Mouse (Mus musculus): ENCODE measurements around the gene Gnb5. TPM values are rescaled to one million over a fixed set of nuclear protein-coding genes. Genes with fewer than 3 reads are reported as not detected.

Gene Gnb5
- total and polyA plus RNA-seq, 2 experiments from 2014 or later: 79.4 to 97.2 TPM

GRCm38 (mm10) chr9:75328047-75328446 lies 22.0 kb downstream of the Gnb5 start:
- Histone ChIP-seq H3K27ac (ENCODE audit: low read depth, low read length) (no peak overlapping the region), H3K9ac (replicated peaks; ENCODE audit: low read length, poor library complexity, severe bottlenecking) (no peak overlapping the region), H3K4me2 (ENCODE audit: low read depth, low read length, poor library complexity, severe bottlenecking) (no peak overlapping the region), H3K9me3 (ENCODE audit: low read length) (no peaks in the 10 kb centered on the region), H3K4me3 (ENCODE audit: low read depth, low read length) (no peak overlapping the region), H3K36me3 (ENCODE audit: insufficient read depth, low read length) (peaks cover 25% of the 10 kb centered on the region), H3K27me3 (ENCODE audit: insufficient read depth, low read length) (no peaks in the 10 kb centered on the region), H3K4me1 (ENCODE audit: insufficient read depth, low read length) (no peaks in the 10 kb centered on the region)
- 96% methylated on average over 3 of the region's 3 CpGs for WGBS
- no peak for ATAC-seq (ENCODE audit: low FRiP score)
- TF ChIP-seq CTCF (IDR thresholded peaks at IDR 0.05): no peak
- DNase-seq (ENCODE audit: low spot score): no peak

GRCm38 (mm10) chr9:75330821-75331220 lies 24.7 kb downstream of the Gnb5 start:
- no peak overlapping the region for H3K27ac ChIP-seq (ENCODE audit: low read depth, low read length)
- no peaks in the 10 kb centered on the region for H3K27me3 ChIP-seq (ENCODE audit: insufficient read depth, low read length)
- H3K9ac ChIP-seq (replicated peaks; ENCODE audit: low read length, poor library complexity, severe bottlenecking): no peak overlapping the region
- H3K4me1 ChIP-seq (ENCODE audit: insufficient read depth, low read length): no peaks in the 10 kb centered on the region
- H3K36me3 ChIP-seq (ENCODE audit: insufficient read depth, low read length): peaks cover 41% of the 10 kb centered on the region
- WGBS: 88% methylated on average over 8 of the region's 8 CpGs
- no peaks in the 10 kb centered on the region for H3K9me3 ChIP-seq (ENCODE audit: low read length)
- H3K4me3 ChIP-seq (ENCODE audit: low read depth, low read length): no peak overlapping the region
- no peak for ATAC-seq (ENCODE audit: low FRiP score)
- H3K4me2 ChIP-seq (ENCODE audit: low read depth, low read length, poor library complexity, severe bottlenecking): no peak overlapping the region
- no peak for TF ChIP-seq CTCF (IDR thresholded peaks at IDR 0.05)
- DNase-seq (ENCODE audit: low spot score): no peak

GRCm38 (mm10) chr9:75334440-75334839 lies 28.4 kb downstream of the Gnb5 start:
- Histone ChIP-seq H3K36me3 (ENCODE audit: insufficient read depth, low read length) (peaks cover 67% of the 10 kb centered on the region), H3K27me3 (ENCODE audit: insufficient read depth, low read length) (no peaks in the 10 kb centered on the region), H3K4me3 (ENCODE audit: low read depth, low read length) (no peak overlapping the region), H3K9ac (replicated peaks; ENCODE audit: low read length, poor library complexity, severe bottlenecking) (no peak overlapping the region), H3K27ac (ENCODE audit: low read depth, low read length) (no peak overlapping the region), H3K4me1 (ENCODE audit: insufficient read depth, low read length) (no peaks in the 10 kb centered on the region), H3K4me2 (ENCODE audit: low read depth, low read length, poor library complexity, severe bottlenecking) (no peak overlapping the region), H3K9me3 (ENCODE audit: low read length) (no peaks in the 10 kb centered on the region)
- DNase-seq (ENCODE audit: low spot score) (no peak), ATAC-seq (ENCODE audit: low FRiP score) (no peak)
- 87% methylated on average over 4 of the region's 4 CpGs for WGBS
- TF ChIP-seq CTCF (IDR thresholded peaks at IDR 0.05): no peak

- no peak overlapping the region for H3K4me3 ChIP-seq (ENCODE audit: low read depth, low read length)
- H3K9me3 ChIP-seq (ENCODE audit: low read length): no peaks in the 10 kb centered on the region
- peaks cover 70% of the 10 kb centered on the region for H3K36me3 ChIP-seq (ENCODE audit: insufficient read depth, low read length)
- DNase-seq (ENCODE audit: low spot score) (no peak), ATAC-seq (ENCODE audit: low FRiP score) (no peak)
- no peaks in the 10 kb centered on the region for H3K4me1 ChIP-seq (ENCODE audit: insufficient read depth, low read length)
- no peak for TF ChIP-seq CTCF (IDR thresholded peaks at IDR 0.05)
- no peak overlapping the region for H3K27ac ChIP-seq (ENCODE audit: low read depth, low read length)
- no peak overlapping the region for H3K9ac ChIP-seq (replicated peaks; ENCODE audit: low read length, poor library complexity, severe bottlenecking)
- WGBS: 93% methylated on average over 6 of the region's 6 CpGs
- no peak overlapping the region for H3K4me2 ChIP-seq (ENCODE audit: low read depth, low read length, poor library complexity, severe bottlenecking)
- H3K27me3 ChIP-seq (ENCODE audit: insufficient read depth, low read length): no peaks in the 10 kb centered on the region
Observed at GRCm38 (mm10) chr9:75338016-75338415, 31.9 kb downstream of the Gnb5 start.

GRCm38 (mm10) chr9:75342433-75342832 lies 36.3 kb downstream of the Gnb5 start:
- no peak overlapping the region for H3K4me2 ChIP-seq (ENCODE audit: low read depth, low read length, poor library complexity, severe bottlenecking)
- WGBS: 90% methylated on average over 4 of the region's 4 CpGs
- H3K27ac ChIP-seq (ENCODE audit: low read depth, low read length): no peak overlapping the region
- no peaks in the 10 kb centered on the region for H3K27me3 ChIP-seq (ENCODE audit: insufficient read depth, low read length)
- H3K4me3 ChIP-seq (ENCODE audit: low read depth, low read length): no peak overlapping the region
- DNase-seq (ENCODE audit: low spot score) (no peak), ATAC-seq (ENCODE audit: low FRiP score) (no peak)
- H3K9ac ChIP-seq (replicated peaks; ENCODE audit: low read length, poor library complexity, severe bottlenecking): no peak overlapping the region
- peaks cover 61% of the 10 kb centered on the region for H3K36me3 ChIP-seq (ENCODE audit: insufficient read depth, low read length)
- no peaks in the 10 kb centered on the region for H3K9me3 ChIP-seq (ENCODE audit: low read length)
- H3K4me1 ChIP-seq (ENCODE audit: insufficient read depth, low read length): no peaks in the 10 kb centered on the region
- TF ChIP-seq CTCF (IDR thresholded peaks at IDR 0.05): no peak

GRCm38 (mm10) chr9:75347458-75347857 lies 41.4 kb downstream of the Gnb5 start, which contains the start of gene Bcl2l10:
TSS of gene Bcl2l10 (plus strand) at chr9:75347758.
- H3K9me3 ChIP-seq (ENCODE audit: low read length): no peaks in the 10 kb centered on the region
- peaks cover 30% of the 10 kb centered on the region for H3K36me3 ChIP-seq (ENCODE audit: insufficient read depth, low read length)
- H3K9ac ChIP-seq (replicated peaks; ENCODE audit: low read length, poor library complexity, severe bottlenecking): no peak within 1 kb of the TSS
- H3K4me1 ChIP-seq (ENCODE audit: insufficient read depth, low read length): no peaks in the 10 kb centered on the region
- H3K27me3 ChIP-seq (ENCODE audit: insufficient read depth, low read length): no peaks in the 10 kb centered on the region
- no peak for ATAC-seq (ENCODE audit: low FRiP score)
- H3K4me3 ChIP-seq (ENCODE audit: low read depth, low read length): no peak within 1 kb of the TSS
- no peak within 1 kb of the TSS for H3K27ac ChIP-seq (ENCODE audit: low read depth, low read length)
- DNase-seq (ENCODE audit: low spot score): no peak
- 90% methylated on average over 5 of the region's 5 CpGs for WGBS
- H3K4me2 ChIP-seq (ENCODE audit: low read depth, low read length, poor library complexity, severe bottlenecking): no peak within 1 kb of the TSS
- no peak for TF ChIP-seq CTCF (IDR thresholded peaks at IDR 0.05)

All from midbrain, postnatal 0 days (tissue).